Mouse (Mus musculus): ENCODE measurements around the gene Zhx3. TPM values are rescaled to one million over a fixed set of nuclear protein-coding genes. Genes with fewer than 3 reads are reported as not detected.

The Zhx3 gene
- polyA plus RNA-seq, 1 experiment, result 43.0 TPM

GRCm38 (mm10) chr2:160736466-160736865 is 136.3 kb downstream of the Zhx3 start:
- H3K4me1 ChIP-seq (ENCODE audit: control insufficient read depth, insufficient read depth, low read length), result peaks cover 9% of the 10 kb centered on the region
- no peak overlapping the region for H3K4me3 ChIP-seq (ENCODE audit: control insufficient read depth, low read depth, low read length)
- no peak overlapping the region for H3K27ac ChIP-seq (ENCODE audit: control insufficient read depth, insufficient read depth, low read depth, low read length)
- H3K36me3 ChIP-seq (ENCODE audit: control insufficient read depth, insufficient read depth, low read length), result no peaks in the 10 kb centered on the region
- no peak for TF ChIP-seq CTCF (IDR thresholded peaks at IDR 0.05; ENCODE audit: control insufficient read depth, insufficient read depth, insufficient replicate concordance, low read depth, low read length)
- TF ChIP-seq POLR2A (IDR thresholded peaks at IDR 0.05; ENCODE audit: control insufficient read depth, low read depth, low read length), result no peak
- H3K27me3 ChIP-seq (ENCODE audit: control insufficient read depth, insufficient read depth, low read length), result no peaks in the 10 kb centered on the region

- H3K27me3 ChIP-seq (ENCODE audit: control insufficient read depth, insufficient read depth, low read length), result no peaks in the 10 kb centered on the region
- H3K36me3 ChIP-seq (ENCODE audit: control insufficient read depth, insufficient read depth, low read length), result no peaks in the 10 kb centered on the region
- TF ChIP-seq CTCF (IDR thresholded peaks at IDR 0.05; ENCODE audit: control insufficient read depth, insufficient read depth, insufficient replicate concordance, low read depth, low read length), result no peak
- TF ChIP-seq POLR2A (IDR thresholded peaks at IDR 0.05; ENCODE audit: control insufficient read depth, low read depth, low read length), result no peak
- H3K4me1 ChIP-seq (ENCODE audit: control insufficient read depth, insufficient read depth, low read length), result peaks cover 8% of the 10 kb centered on the region
- no peak overlapping the region; the same call in 1 of the 2 replicates for H3K27ac ChIP-seq (ENCODE audit: control insufficient read depth, insufficient read depth, low read depth, low read length)
- H3K4me3 ChIP-seq (ENCODE audit: control insufficient read depth, low read depth, low read length), result no peak overlapping the region
These were observed 137.0 kb downstream of the Zhx3 start for GRCm38 (mm10) chr2:160735706-160736310.

GRCm38 (mm10) chr2:160734331-160734730 is 138.5 kb downstream of the Zhx3 start:
- H3K27ac ChIP-seq (ENCODE audit: control insufficient read depth, insufficient read depth, low read depth, low read length), result no peak overlapping the region
- H3K27me3 ChIP-seq (ENCODE audit: control insufficient read depth, insufficient read depth, low read length), result no peaks in the 10 kb centered on the region
- H3K36me3 ChIP-seq (ENCODE audit: control insufficient read depth, insufficient read depth, low read length), result no peaks in the 10 kb centered on the region
- H3K4me1 ChIP-seq (ENCODE audit: control insufficient read depth, insufficient read depth, low read length), result peaks cover 12% of the 10 kb centered on the region
- no peak overlapping the region for H3K4me3 ChIP-seq (ENCODE audit: control insufficient read depth, low read depth, low read length)
- TF ChIP-seq CTCF (IDR thresholded peaks at IDR 0.05; ENCODE audit: control insufficient read depth, insufficient read depth, insufficient replicate concordance, low read depth, low read length) (no peak), POLR2A (IDR thresholded peaks at IDR 0.05; ENCODE audit: control insufficient read depth, low read depth, low read length) (no peak)

- Histone ChIP-seq H3K27me3 (ENCODE audit: control insufficient read depth, insufficient read depth, low read length) (no peaks in the 10 kb centered on the region), H3K27ac (ENCODE audit: control insufficient read depth, insufficient read depth, low read depth, low read length) (no peak overlapping the region), H3K4me3 (ENCODE audit: control insufficient read depth, low read depth, low read length) (no peak overlapping the region), H3K36me3 (ENCODE audit: control insufficient read depth, insufficient read depth, low read length) (no peaks in the 10 kb centered on the region), H3K4me1 (ENCODE audit: control insufficient read depth, insufficient read depth, low read length) (peaks cover 12% of the 10 kb centered on the region)
- TF ChIP-seq CTCF (IDR thresholded peaks at IDR 0.05; ENCODE audit: control insufficient read depth, insufficient read depth, insufficient replicate concordance, low read depth, low read length) (no peak), POLR2A (IDR thresholded peaks at IDR 0.05; ENCODE audit: control insufficient read depth, low read depth, low read length) (no peak)
These were observed 139.7 kb downstream of the Zhx3 start for GRCm38 (mm10) chr2:160733131-160733531.

DNA sequence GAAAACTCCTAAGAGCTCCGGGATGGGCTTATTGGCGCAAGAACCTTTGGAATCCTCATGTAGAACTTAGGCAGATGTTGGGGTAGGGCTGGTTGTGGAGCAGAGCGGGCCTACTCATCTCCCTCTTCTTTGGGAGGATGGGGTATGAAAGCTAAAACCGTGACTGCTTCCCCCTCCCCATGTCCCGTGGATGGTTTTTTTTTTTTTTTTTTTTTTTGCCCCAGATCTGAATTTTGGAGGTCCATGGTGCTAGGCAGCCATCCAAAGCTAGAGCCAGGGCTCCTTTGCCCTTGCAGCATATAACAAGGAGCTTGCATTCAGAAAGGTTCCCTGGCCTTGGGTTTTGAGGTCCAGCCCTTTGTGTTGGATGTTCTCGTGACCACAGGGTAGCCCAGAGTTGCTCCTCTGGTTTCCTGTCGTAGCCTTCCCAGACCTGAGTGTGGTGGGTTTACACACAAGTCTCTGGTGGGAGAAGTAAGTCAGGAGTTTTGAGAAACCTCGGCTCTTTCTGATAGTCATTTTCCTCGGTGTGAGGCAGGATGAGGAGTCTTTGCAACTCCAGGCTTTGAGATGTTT is 140.3 kb downstream of the Zhx3 start:
- Histone ChIP-seq H3K4me3 (ENCODE audit: control insufficient read depth, low read depth, low read length) (peak overlapping the region; percentile 92), H3K36me3 (ENCODE audit: control insufficient read depth, insufficient read depth, low read length) (no peaks in the 10 kb centered on the region), H3K27ac (ENCODE audit: control insufficient read depth, insufficient read depth, low read depth, low read length) (peak overlapping the region; percentile 74; the same call in 1 of the 2 replicates), H3K27me3 (ENCODE audit: control insufficient read depth, insufficient read depth, low read length) (no peaks in the 10 kb centered on the region), H3K4me1 (ENCODE audit: control insufficient read depth, insufficient read depth, low read length) (peaks cover 12% of the 10 kb centered on the region)
- TF ChIP-seq POLR2A (IDR thresholded peaks at IDR 0.05; ENCODE audit: control insufficient read depth, low read depth, low read length) (no peak), CTCF (IDR thresholded peaks at IDR 0.05; ENCODE audit: control insufficient read depth, insufficient read depth, insufficient replicate concordance, low read depth, low read length) (no peak)

DNA sequence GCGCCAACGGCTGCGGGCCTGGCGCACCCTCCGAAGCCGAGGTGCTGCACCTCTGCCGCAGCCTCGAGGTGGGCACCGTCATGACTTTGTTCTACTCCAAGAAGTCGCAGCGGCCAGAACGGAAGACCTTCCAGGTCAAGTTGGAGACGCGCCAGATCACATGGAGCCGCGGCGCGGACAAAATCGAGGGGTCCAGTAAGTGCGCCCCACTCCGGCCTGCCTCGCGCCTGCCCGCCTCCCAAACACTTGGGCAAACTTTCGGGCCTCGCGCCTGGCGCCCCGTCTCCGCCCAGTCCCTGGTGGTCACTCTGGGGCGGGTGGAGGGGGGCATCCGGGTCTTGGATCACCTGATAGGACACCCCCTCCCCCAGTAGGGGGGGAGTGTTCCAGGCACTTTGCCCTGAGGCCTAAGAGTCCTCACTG is 140.9 kb downstream of the Zhx3 start:
- Histone ChIP-seq H3K36me3 (ENCODE audit: control insufficient read depth, insufficient read depth, low read length) (no peaks in the 10 kb centered on the region), H3K4me3 (ENCODE audit: control insufficient read depth, low read depth, low read length) (peak overlapping the region; percentile 92), H3K4me1 (ENCODE audit: control insufficient read depth, insufficient read depth, low read length) (peaks cover 12% of the 10 kb centered on the region), H3K27me3 (ENCODE audit: control insufficient read depth, insufficient read depth, low read length) (no peaks in the 10 kb centered on the region), H3K27ac (ENCODE audit: control insufficient read depth, insufficient read depth, low read depth, low read length) (peak overlapping the region; percentile 74)
- TF ChIP-seq POLR2A (IDR thresholded peaks at IDR 0.05; ENCODE audit: control insufficient read depth, low read depth, low read length) (no peak; the same call in 1 of the 2 replicates), CTCF (IDR thresholded peaks at IDR 0.05; ENCODE audit: control insufficient read depth, insufficient read depth, insufficient replicate concordance, low read depth, low read length) (no peak)

GRCm38 (mm10) chr2:160731117-160731838 is 141.5 kb downstream of the Zhx3 start, which contains the start of gene Plcg1:
Gene Plcg1 (plus strand): TSS chr2:160731300.
- no peak for TF ChIP-seq CTCF (IDR thresholded peaks at IDR 0.05; ENCODE audit: control insufficient read depth, insufficient read depth, insufficient replicate concordance, low read depth, low read length)
- peak; percentile 45 for TF ChIP-seq POLR2A (IDR thresholded peaks at IDR 0.05; ENCODE audit: control insufficient read depth, low read depth, low read length)
- no peaks in the 10 kb centered on the region for H3K36me3 ChIP-seq (ENCODE audit: control insufficient read depth, insufficient read depth, low read length)
- peak within 1 kb of the TSS; percentile 86 for H3K27ac ChIP-seq (ENCODE audit: control insufficient read depth, insufficient read depth, low read depth, low read length)
- H3K4me3 ChIP-seq (ENCODE audit: control insufficient read depth, low read depth, low read length), result peak within 1 kb of the TSS; percentile 92
- no peaks in the 10 kb centered on the region for H3K27me3 ChIP-seq (ENCODE audit: control insufficient read depth, insufficient read depth, low read length)
- peaks cover 12% of the 10 kb centered on the region for H3K4me1 ChIP-seq (ENCODE audit: control insufficient read depth, insufficient read depth, low read length)

Data from testis, adult 2 months (tissue).